Mouse (Mus musculus) right cerebral cortex, postnatal 36 days (tissue): ENCODE data around the gene Abhd14a.

Source experiments
- DNase-seq, 2 experiments: peaks; one replicate each; pipeline ENCODE4 v3.0.0; 2022; ENCODE audit warnings: low spot score in 2 of 2, mixed read lengths in 1 of 2

Gene Abhd14a

GRCm38 (mm10) chr9:106452351-106452750 lies 4.9 kb upstream of the Abhd14a start:
- DNase-seq, result no peak

GRCm38 (mm10) chr9:106451899-106452298 lies 4.4 kb upstream of the Abhd14a start:
- DNase-seq, result no peak

GRCm38 (mm10) chr9:106451298-106451697 lies 3.8 kb upstream of the Abhd14a start:
- no peak for DNase-seq

GRCm38 (mm10) chr9:106450661-106451060 lies 3.2 kb upstream of the Abhd14a start:
- no peak for DNase-seq

- no peak for DNase-seq
These were observed 2.5 kb upstream of the Abhd14a start for GRCm38 (mm10) chr9:106449947-106450346.

GRCm38 (mm10) chr9:106448498-106449031 lies 1.1 kb upstream of the Abhd14a start:
- peak; percentile 53 to 73 for DNase-seq

GRCm38 (mm10) chr9:106447951-106448350 lies 473 bp upstream of the Abhd14a start:
- no peak for DNase-seq

GRCm38 (mm10) chr9:106444836-106445235 lies 2.6 kb downstream of the Abhd14a start:
- no peak for DNase-seq

GRCm38 (mm10) chr9:106442680-106443079 lies 4.8 kb downstream of the Abhd14a start:
- no peak for DNase-seq

- DNase-seq, result no peak
These were observed 10.9 kb downstream of the Abhd14a start for GRCm38 (mm10) chr9:106436566-106436965.

GRCm38 (mm10) chr9:106433389-106433788 lies 14.1 kb downstream of the Abhd14a start:
- peak in 1 of 2 experiments; percentile 58 for DNase-seq

- DNase-seq, result no peak
These were observed 17.5 kb downstream of the Abhd14a start for GRCm38 (mm10) chr9:106430015-106430264.

- peak; percentile 87 to 89 for DNase-seq
These were observed 18.1 kb downstream of the Abhd14a start, which contains the start of gene Rpl29 for GRCm38 (mm10) chr9:106429221-106430014. Rpl29 (plus strand) TSS chr9:106429454.

GRCm38 (mm10) chr9:106428719-106429220 lies 18.7 kb downstream of the Abhd14a start:
- no peak for DNase-seq

- peak; percentile 76 to 79 for DNase-seq
These were observed 25.7 kb downstream of the Abhd14a start for GRCm38 (mm10) chr9:106421865-106422160.

- no peak for DNase-seq
These were observed 26.2 kb downstream of the Abhd14a start for GRCm38 (mm10) chr9:106421033-106421864.

GRCm38 (mm10) chr9:106420608-106421007 lies 26.9 kb downstream of the Abhd14a start:
- no peak for DNase-seq

GRCm38 (mm10) chr9:106417841-106418625 lies 29.4 kb downstream of the Abhd14a start:
- DNase-seq, result peak; percentile 97 to 98

GRCm38 (mm10) chr9:106416826-106417225 lies 30.7 kb downstream of the Abhd14a start:
- DNase-seq, result no peak

- no peak for DNase-seq
These were observed 33.9 kb downstream of the Abhd14a start for GRCm38 (mm10) chr9:106413606-106414005.

GRCm38 (mm10) chr9:106412210-106412609 lies 35.3 kb downstream of the Abhd14a start:
- no peak for DNase-seq

- DNase-seq, result no peak
These were observed 35.7 kb downstream of the Abhd14a start for GRCm38 (mm10) chr9:106411729-106412128.
